Mouse (Mus musculus) neural tube, embryonic 15.5 days (tissue): ENCODE data around the gene Wdr82. TPM values are rescaled to one million over a fixed set of nuclear protein-coding genes. Genes with fewer than 3 reads are reported as not detected.

Experiments used
- ATAC-seq: fragments of 200-750 bp; cut with Nextera tagmentation; 2 replicates; pipeline ENCODE4 v1.8.0; 2017; ENCODE audit warnings: mild to moderate bottlenecking, moderate TSS enrichment, moderate library complexity; ENCODE audit not compliant: low FRiP score
- H3K27ac ChIP-seq: fragments of 300-500 bp; sonication (generic); replicated peaks from 2 replicates; pipeline ENCODE4 v1.5.1; 2015; ENCODE audit warnings: mild to moderate bottlenecking, inconsistent platforms
- H3K27me3 ChIP-seq: fragments of 300-500 bp; sonication (generic); replicated peaks from 2 replicates; pipeline ENCODE4 v1.6.1; 2015; ENCODE audit warnings: inconsistent platforms
- H3K36me3 ChIP-seq: fragments of 300-500 bp; sonication (generic); 2 replicates; pipeline ENCODE4 v1.6.1; 2015; ENCODE audit warnings: inconsistent platforms
- H3K4me1 ChIP-seq: fragments of 300-500 bp; sonication (generic); 2 replicates; pipeline ENCODE4 v1.6.1; 2015; ENCODE audit warnings: inconsistent platforms
- H3K4me2 ChIP-seq: fragments of 300-500 bp; sonication (generic); 2 replicates; pipeline ENCODE4 v1.6.1; 2015; ENCODE audit warnings: inconsistent platforms, mild to moderate bottlenecking, moderate library complexity
- H3K4me3 ChIP-seq: fragments of 300-500 bp; sonication (generic); replicated peaks from 2 replicates; pipeline ENCODE4 v1.5.1; 2015; ENCODE audit warnings: mild to moderate bottlenecking, inconsistent platforms
- H3K9ac ChIP-seq: fragments of 300-500 bp; sonication (generic); replicated peaks from 2 replicates; pipeline ENCODE4 v1.6.1; 2015; ENCODE audit warnings: mild to moderate bottlenecking, inconsistent platforms
- H3K9me3 ChIP-seq: fragments of 300-500 bp; sonication (generic); replicated peaks from 2 replicates; pipeline ENCODE4 v1.6.1; 2016; ENCODE audit warnings: inconsistent platforms
- WGBS: fragments of 180-500 bp; shearing (Covaris S2); methylation state at CpG from one replicate; pipeline ENCODE4 v1.1.7; 2015; ENCODE audit warnings: mixed read lengths; 5-methylcytosine and 5-hydroxymethylcytosine counted together
- polyA plus RNA-seq: library from polyadenylated mRNA; unstranded; fragments of >200 nt; fragmentation: Nextera tagmentation; extraction: Ambion mirVana; gene quantifications from 2 replicates; pipeline ENCODE4 v1.2.1, GENCODE M21; 2015

Gene Wdr82
- polyA plus RNA-seq, 1 experiment from 2014 or later: 32.1 TPM

DNA sequence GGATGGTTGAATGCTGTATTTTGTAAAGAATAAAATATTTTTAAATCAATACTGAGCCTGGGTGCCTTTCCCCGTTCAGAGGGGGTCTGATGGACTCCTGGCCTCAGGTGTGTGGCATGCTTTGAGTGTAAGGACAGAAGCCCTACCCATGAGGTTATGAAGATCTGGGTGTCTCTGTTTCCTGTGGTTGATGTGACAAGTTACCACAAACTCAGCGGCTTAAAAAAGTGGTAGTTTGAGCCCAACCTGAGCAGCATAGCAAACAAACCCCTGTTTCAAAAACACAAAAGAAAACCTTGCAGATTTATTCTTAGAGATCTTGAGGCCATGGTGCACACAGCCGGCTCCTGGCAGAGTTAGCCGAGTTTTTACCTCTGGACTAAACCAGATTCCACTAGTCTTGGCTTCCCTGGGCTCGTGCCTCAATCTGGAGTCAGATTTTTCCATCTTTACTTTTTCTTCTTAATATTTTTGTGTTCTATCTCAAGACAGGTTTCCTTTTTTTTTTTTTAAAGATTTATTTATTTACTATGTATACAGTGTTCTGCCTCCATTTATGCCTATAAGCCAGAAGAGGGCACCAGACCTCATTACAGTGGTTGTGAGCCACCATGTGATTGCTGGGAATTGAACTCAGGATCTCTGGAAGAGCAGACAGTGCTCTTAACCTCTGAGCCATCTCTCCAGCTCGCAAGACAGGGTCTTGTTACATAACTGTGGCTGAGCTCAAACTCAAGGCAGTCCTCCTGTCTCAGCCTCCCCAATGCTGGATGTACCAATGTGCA, 44.8 kb downstream of the Wdr82 start:
- H3K27me3 ChIP-seq: no peaks in the 10 kb centered on the region
- H3K4me3 ChIP-seq: no peak overlapping the region
- H3K4me1 ChIP-seq: peaks cover 15% of the 10 kb centered on the region
- 90% methylated on average over 6 of the region's 6 CpGs for WGBS
- H3K27ac ChIP-seq: no peak overlapping the region
- peaks cover 37% of the 10 kb centered on the region for H3K36me3 ChIP-seq
- H3K4me2 ChIP-seq: no peak overlapping the region
- no peak for ATAC-seq
- no peak overlapping the region for H3K9ac ChIP-seq
- H3K9me3 ChIP-seq: no peaks in the 10 kb centered on the region

GRCm38 (mm10) chr9:106216971-106217370, 46.2 kb downstream of the Wdr82 start:
- Histone ChIP-seq H3K27me3 (no peaks in the 10 kb centered on the region), H3K4me2 (no peak overlapping the region), H3K9ac (no peak overlapping the region), H3K4me3 (no peak overlapping the region), H3K9me3 (no peaks in the 10 kb centered on the region), H3K4me1 (peaks cover 4% of the 10 kb centered on the region), H3K27ac (no peak overlapping the region), H3K36me3 (peaks cover 37% of the 10 kb centered on the region)
- no peak for ATAC-seq
- 89% methylated on average over 7 of the region's 7 CpGs for WGBS

GRCm38 (mm10) chr9:106220894-106221523, 50.3 kb downstream of the Wdr82 start:
- Histone ChIP-seq H3K4me1 (peaks cover 4% of the 10 kb centered on the region), H3K4me2 (no peak overlapping the region), H3K9me3 (no peaks in the 10 kb centered on the region), H3K27ac (no peak overlapping the region), H3K27me3 (peaks cover 9% of the 10 kb centered on the region; the same call in 1 of the 2 replicates), H3K4me3 (no peak overlapping the region), H3K36me3 (0 out of 2 replicates have a peak, but pooled peaks cover 3% of the 10 kb centered on the region), H3K9ac (no peak overlapping the region)
- ATAC-seq: no peak
- WGBS: 72% methylated on average over 8 of the region's 8 CpGs

DNA sequence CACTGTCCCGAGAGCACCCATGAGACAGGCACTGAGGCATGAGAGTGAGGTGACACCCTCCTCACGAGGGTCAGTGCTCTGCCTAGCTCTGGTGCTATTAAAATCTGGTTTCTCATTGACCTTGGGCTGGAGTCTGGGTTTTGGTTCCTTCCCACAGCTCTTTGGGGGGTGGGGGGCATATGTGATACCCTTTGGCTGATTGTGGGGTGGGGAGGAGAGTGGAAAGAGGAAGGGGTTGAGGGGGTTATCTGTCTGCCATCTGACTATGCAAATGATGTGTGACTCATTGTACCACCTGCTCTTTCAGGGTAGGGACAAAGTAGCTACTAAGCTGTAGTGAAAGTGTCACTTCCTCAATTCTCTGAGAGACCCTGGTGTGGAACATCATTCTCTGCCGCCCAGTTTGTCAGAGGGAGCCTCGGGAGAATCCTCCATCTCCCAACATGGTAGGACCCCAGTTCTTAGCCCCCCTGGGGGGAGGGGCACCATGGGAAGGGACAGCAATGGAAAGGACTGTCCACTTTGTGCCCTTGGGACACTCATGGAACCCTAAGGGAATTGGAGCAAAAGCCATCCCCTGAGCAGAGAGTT, 51.6 kb downstream of the Wdr82 start, which contains the start of gene Tlr9:
Gene Tlr9 (plus strand): TSS at position 338 of the 591 bp plus-strand sequence.
- Histone ChIP-seq H3K27ac (no peak within 1 kb of the TSS), H3K27me3 (peaks cover 9% of the 10 kb centered on the region; the same call in 1 of the 2 replicates), H3K4me1 (peaks cover 11% of the 10 kb centered on the region), H3K4me3 (no peak within 1 kb of the TSS), H3K36me3 (no peaks in the 10 kb centered on the region), H3K9ac (no peak within 1 kb of the TSS), H3K4me2 (no peak within 1 kb of the TSS), H3K9me3 (no peaks in the 10 kb centered on the region)
- 62% methylated on average over 4 of the region's 4 CpGs for WGBS
- no peak for ATAC-seq

GRCm38 (mm10) chr9:106222994-106223393, 52.3 kb downstream of the Wdr82 start:
- H3K4me1 ChIP-seq: peaks cover 11% of the 10 kb centered on the region
- peaks cover 9% of the 10 kb centered on the region; the same call in 1 of the 2 replicates for H3K27me3 ChIP-seq
- no peaks in the 10 kb centered on the region for H3K9me3 ChIP-seq
- no peak for ATAC-seq
- no peak overlapping the region for H3K9ac ChIP-seq
- H3K27ac ChIP-seq: no peak overlapping the region
- WGBS: 91% methylated on average over 4 of the region's 4 CpGs
- H3K4me2 ChIP-seq: no peak overlapping the region
- no peaks in the 10 kb centered on the region for H3K36me3 ChIP-seq
- H3K4me3 ChIP-seq: no peak overlapping the region

- Histone ChIP-seq H3K9me3 (no peaks in the 10 kb centered on the region), H3K36me3 (no peaks in the 10 kb centered on the region), H3K4me1 (peaks cover 11% of the 10 kb centered on the region), H3K27ac (0 out of 2 replicates have a peak overlapping the region, but pooled peaks have one; percentile 56), H3K4me3 (peak overlapping the region; percentile 36), H3K27me3 (peaks cover 9% of the 10 kb centered on the region; the same call in 1 of the 2 replicates), H3K4me2 (peak overlapping the region; percentile 74), H3K9ac (peak overlapping the region; percentile 49)
- 60% methylated on average over 24 of the region's 24 CpGs for WGBS
- no peak for ATAC-seq
Observed at GRCm38 (mm10) chr9:106225469-106226150, 54.9 kb downstream of the Wdr82 start.

- 4% methylated on average over 34 of the region's 34 CpGs for WGBS
- no peaks in the 10 kb centered on the region for H3K9me3 ChIP-seq
- peak overlapping the region; percentile 36 for H3K4me3 ChIP-seq
- ATAC-seq: peak; percentile 85
- peak overlapping the region; percentile 49 for H3K9ac ChIP-seq
- peaks cover 9% of the 10 kb centered on the region; the same call in 1 of the 2 replicates for H3K27me3 ChIP-seq
- H3K36me3 ChIP-seq: no peaks in the 10 kb centered on the region
- H3K4me1 ChIP-seq: peaks cover 11% of the 10 kb centered on the region
- 0 out of 2 replicates have a peak overlapping the region, but pooled peaks have one; percentile 56 for H3K27ac ChIP-seq
- H3K4me2 ChIP-seq: peak overlapping the region; percentile 74
Observed at GRCm38 (mm10) chr9:106226151-106226682, 55.5 kb downstream of the Wdr82 start.

DNA sequence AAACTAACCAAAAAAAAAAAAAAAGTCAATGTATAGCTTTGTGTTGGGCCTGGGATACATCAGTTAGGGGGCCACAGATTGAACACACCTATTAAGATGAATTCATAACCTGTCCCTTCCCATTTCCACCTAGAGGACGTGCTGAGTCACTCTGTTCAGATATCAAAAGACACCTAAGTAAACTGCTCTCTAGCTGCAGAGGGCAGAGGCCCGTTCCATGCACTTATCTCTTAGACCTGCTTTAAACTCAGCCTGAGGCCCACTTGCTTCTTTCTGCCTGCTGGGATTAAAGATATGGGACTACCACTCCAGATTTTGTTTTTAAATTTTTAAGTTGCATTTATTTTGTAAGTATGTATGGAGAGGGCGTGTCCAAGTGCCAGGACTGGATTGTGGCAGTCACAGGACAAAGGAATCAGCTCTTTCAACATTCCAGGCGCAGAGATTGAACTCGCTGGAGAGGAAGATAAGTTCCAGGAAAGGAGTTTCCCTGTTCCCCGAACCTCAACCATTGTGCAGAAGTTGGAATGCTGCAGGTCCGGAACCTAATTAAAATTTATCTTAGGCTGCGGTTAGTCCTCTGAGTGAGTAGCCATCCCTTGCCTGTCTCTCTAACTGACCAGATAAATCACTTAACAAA, 57.2 kb downstream of the Wdr82 start:
- Histone ChIP-seq H3K4me1 (peaks cover 11% of the 10 kb centered on the region), H3K9ac (no peak overlapping the region), H3K9me3 (no peaks in the 10 kb centered on the region), H3K4me2 (no peak overlapping the region), H3K27me3 (peaks cover 9% of the 10 kb centered on the region; the same call in 1 of the 2 replicates), H3K4me3 (no peak overlapping the region), H3K36me3 (peaks cover 9% of the 10 kb centered on the region; the same call in 1 of the 2 replicates), H3K27ac (no peak overlapping the region)
- 77% methylated on average over 8 of the region's 8 CpGs for WGBS
- ATAC-seq: no peak

GRCm38 (mm10) chr9:106230051-106230733, 59.5 kb downstream of the Wdr82 start:
- Histone ChIP-seq H3K4me3 (no peak overlapping the region), H3K9me3 (no peaks in the 10 kb centered on the region), H3K36me3 (peaks cover 32% of the 10 kb centered on the region), H3K4me1 (peaks cover 11% of the 10 kb centered on the region), H3K9ac (no peak overlapping the region), H3K27ac (no peak overlapping the region), H3K27me3 (0 out of 2 replicates have a peak, but pooled peaks cover 3% of the 10 kb centered on the region), H3K4me2 (no peak overlapping the region)
- no peak for ATAC-seq
- 84% methylated on average over 9 of the region's 9 CpGs for WGBS

- Histone ChIP-seq H3K9ac (no peak overlapping the region), H3K4me3 (no peak overlapping the region), H3K27ac (no peak overlapping the region), H3K4me1 (peaks cover 9% of the 10 kb centered on the region), H3K9me3 (no peaks in the 10 kb centered on the region), H3K36me3 (peaks cover 37% of the 10 kb centered on the region), H3K4me2 (no peak overlapping the region), H3K27me3 (no peaks in the 10 kb centered on the region)
- WGBS: 65% methylated on average over 3 of the region's 3 CpGs
- ATAC-seq: no peak
Observed at GRCm38 (mm10) chr9:106230734-106231106, 60.0 kb downstream of the Wdr82 start.
